Mouse (Mus musculus): ENCODE measurements around the gene Tox3.

GRCm38 (mm10) chr8:90349709-90350562 is 1.8 kb upstream of the Tox3 start:
- TF ChIP-seq POLR2A (IDR thresholded peaks at IDR 0.05; ENCODE audit: insufficient read depth, low read depth, low read length), result no peak
- no peak for TF ChIP-seq CTCF (IDR thresholded peaks at IDR 0.05; ENCODE audit: insufficient read depth, low read depth, low read length)
